Mouse (Mus musculus): ENCODE measurements around the gene Mipol1.

- TF ChIP-seq CTCF (IDR thresholded peaks at IDR 0.05; ENCODE audit: low read depth, low read length) (no peak), POLR2A (IDR thresholded peaks at IDR 0.05; ENCODE audit: extremely low read depth, insufficient read depth, low read length) (no peak)
Measured at GRCm38 (mm10) chr12:57514552-57514951, 284.3 kb downstream of the Mipol1 start.
